Mouse (Mus musculus) kidney, postnatal 0 days (tissue): Measurements from ENCODE around the gene Tox2. TPM values are rescaled to one million over a fixed set of nuclear protein-coding genes. Genes with fewer than 3 reads are reported as not detected.

Source experiments
- ATAC-seq: fragments of 200-750 bp; cut with Nextera tagmentation; replicated peaks from 2 replicates; pipeline ENCODE4 v1.8.0; 2017; ENCODE audit warnings: low read depth, moderate number of reproducible peaks, moderate TSS enrichment, moderate library complexity; ENCODE audit not compliant: low FRiP score
- DNase-seq: peaks from one replicate; pipeline ENCODE4 v3.0.0-alpha.2; 2016; ENCODE audit warnings: low spot score
- H3K27ac ChIP-seq: fragments of 300-500 bp; sonication (generic); 2 replicates; pipeline ENCODE4 v1.5.1; 2014; ENCODE audit warnings: mild to moderate bottlenecking
- H3K27me3 ChIP-seq: fragments of 300-500 bp; sonication (generic); 2 replicates; pipeline ENCODE4 v1.6.1; 2014; ENCODE audit warnings: low read length, mixed read lengths; ENCODE audit not compliant: insufficient read depth
- H3K36me3 ChIP-seq: fragments of 300-500 bp; sonication (generic); 2 replicates; pipeline ENCODE4 v1.6.1; 2014; ENCODE audit warnings: low read length, mixed read lengths; ENCODE audit not compliant: insufficient read depth
- H3K4me1 ChIP-seq: fragments of 300-500 bp; sonication (generic); replicated peaks from 2 replicates; pipeline ENCODE4 v1.6.1; 2014; ENCODE audit warnings: antibody characterized with exemption, low read length, mixed read lengths; ENCODE audit not compliant: insufficient read depth
- H3K4me2 ChIP-seq: fragments of 300-500 bp; sonication (generic); 2 replicates; pipeline ENCODE4 v1.6.1; 2014; ENCODE audit warnings: mild to moderate bottlenecking, low read length, moderate library complexity, mixed read lengths
- H3K4me3 ChIP-seq: fragments of 300-500 bp; sonication (generic); replicated peaks from 2 replicates; pipeline ENCODE4 v1.5.1; 2014; ENCODE audit warnings: low read depth, low read length
- H3K9ac ChIP-seq: fragments of 300-500 bp; sonication (generic); 2 replicates; pipeline ENCODE4 v1.6.1; 2014; ENCODE audit warnings: low read depth, low read length
- H3K9me3 ChIP-seq: fragments of 300-500 bp; sonication (generic); replicated peaks from 2 replicates; pipeline ENCODE4 v1.6.1; 2016; ENCODE audit warnings: low read length, inconsistent platforms, mixed read lengths
- CTCF ChIP-seq: IDR thresholded peaks from 2 replicates; pipeline ENCODE4 v1.5.1; 2016; ENCODE audit warnings: antibody characterized with exemption, low read depth, mild to moderate bottlenecking, moderate library complexity
- WGBS: fragments of 180-500 bp; shearing (Covaris S2); extraction: QIAGEN DNeasy Blood & Tissue Kit; methylation state at CpG from one replicate; pipeline ENCODE4 v1.1.7; 2014; 5-methylcytosine and 5-hydroxymethylcytosine counted together
- polyA plus RNA-seq: library from polyadenylated mRNA; unstranded; fragments of >200 nt; fragmentation: Nextera tagmentation; extraction: Ambion mirVana; gene quantifications from 2 replicates; pipeline ENCODE4 v1.2.1, GENCODE M21; 2015

Tox2 gene
- polyA plus RNA-seq, 1 experiment from 2014 or later = 1.1 TPM

- no peak overlapping the region for H3K9ac ChIP-seq
- WGBS = 41% methylated on average over 9 of the region's 9 CpGs
- no peak for TF ChIP-seq CTCF
- no peak for ATAC-seq
- no peak overlapping the region for H3K4me2 ChIP-seq
- H3K27ac ChIP-seq = no peak overlapping the region
- H3K36me3 ChIP-seq = no peaks in the 10 kb centered on the region
- H3K4me1 ChIP-seq = no peaks in the 10 kb centered on the region
- H3K4me3 ChIP-seq = no peak overlapping the region
- no peak for DNase-seq
- H3K27me3 ChIP-seq = peaks cover 13% of the 10 kb centered on the region; the same call in 1 of the 2 replicates
- no peaks in the 10 kb centered on the region for H3K9me3 ChIP-seq
Observed at GRCm38 (mm10) chr2:163277979-163278378, 75.1 kb downstream of the Tox2 start.

- Histone ChIP-seq H3K9ac (no peak overlapping the region), H3K9me3 (no peaks in the 10 kb centered on the region), H3K27me3 (peaks cover 13% of the 10 kb centered on the region; the same call in 1 of the 2 replicates), H3K36me3 (no peaks in the 10 kb centered on the region), H3K4me1 (no peaks in the 10 kb centered on the region), H3K4me2 (no peak overlapping the region), H3K27ac (no peak overlapping the region), H3K4me3 (no peak overlapping the region)
- WGBS = 72% methylated on average over 15 of the region's 23 CpGs
- no peak for TF ChIP-seq CTCF
- ATAC-seq (no peak), DNase-seq (no peak)
Observed at GRCm38 (mm10) chr2:163280636-163281322, 77.9 kb downstream of the Tox2 start.

DNA sequence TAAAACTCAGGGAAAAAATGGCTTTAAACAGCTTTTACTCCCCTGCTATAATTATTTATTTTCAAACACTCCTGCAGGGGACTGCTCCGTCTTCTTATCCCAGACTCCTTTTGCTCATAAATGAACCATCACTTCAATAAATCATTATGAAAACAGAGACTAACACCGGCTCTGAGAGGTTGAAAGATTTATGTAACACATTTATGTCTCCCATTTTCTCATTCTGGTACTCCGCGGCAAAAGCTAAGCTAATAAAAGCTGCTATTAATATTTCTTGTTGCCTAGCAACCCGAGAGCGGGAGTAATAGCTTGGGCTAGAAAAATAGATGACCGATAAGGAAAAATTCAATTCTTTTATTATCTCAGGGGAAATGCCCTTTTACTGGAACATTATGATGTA is 81.9 kb downstream of the Tox2 start:
- H3K27me3 ChIP-seq = peaks cover 22% of the 10 kb centered on the region
- H3K4me3 ChIP-seq = no peak overlapping the region
- H3K27ac ChIP-seq = no peak overlapping the region
- H3K9me3 ChIP-seq = no peaks in the 10 kb centered on the region
- ATAC-seq = no peak
- WGBS = 21% methylated on average over 7 of the region's 7 CpGs
- no peak for TF ChIP-seq CTCF
- H3K4me1 ChIP-seq = peaks cover 8% of the 10 kb centered on the region; the same call in 1 of the 2 replicates
- no peaks in the 10 kb centered on the region for H3K36me3 ChIP-seq
- H3K9ac ChIP-seq = no peak overlapping the region
- peak; percentile 39 for DNase-seq
- H3K4me2 ChIP-seq = 0 out of 2 replicates have a peak overlapping the region, but pooled peaks have one; percentile 6

DNA sequence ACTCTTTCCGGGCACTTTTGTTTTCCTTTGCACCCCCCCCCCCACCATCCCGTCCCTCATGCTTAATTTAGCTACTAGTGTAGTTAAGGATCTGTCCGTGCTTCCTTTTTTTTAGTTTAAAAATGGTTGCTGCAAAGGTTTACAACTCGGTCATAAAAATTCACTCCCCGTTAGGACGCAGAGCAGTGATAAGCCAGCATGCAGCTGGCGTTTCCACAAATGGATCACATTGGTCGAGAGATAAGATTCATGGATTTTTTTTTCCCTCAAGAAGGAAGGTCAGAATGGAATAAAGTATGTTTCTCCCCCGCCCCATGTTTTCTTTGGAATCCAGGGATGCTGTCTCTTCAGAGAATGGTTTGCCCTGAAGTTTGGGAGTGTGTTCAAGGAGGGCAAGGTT is 82.4 kb downstream of the Tox2 start:
- DNase-seq (peak; percentile 16), ATAC-seq (no peak)
- H3K4me2 ChIP-seq = peak overlapping the region; percentile 6; the same call in 1 of the 2 replicates
- H3K4me3 ChIP-seq = no peak overlapping the region
- no peak overlapping the region for H3K9ac ChIP-seq
- no peak overlapping the region for H3K27ac ChIP-seq
- no peak for TF ChIP-seq CTCF
- H3K36me3 ChIP-seq = no peaks in the 10 kb centered on the region
- H3K9me3 ChIP-seq = no peaks in the 10 kb centered on the region
- peaks cover 8% of the 10 kb centered on the region; the same call in 1 of the 2 replicates for H3K4me1 ChIP-seq
- WGBS = 10% methylated on average over 9 of the region's 9 CpGs
- peaks cover 23% of the 10 kb centered on the region for H3K27me3 ChIP-seq

DNA sequence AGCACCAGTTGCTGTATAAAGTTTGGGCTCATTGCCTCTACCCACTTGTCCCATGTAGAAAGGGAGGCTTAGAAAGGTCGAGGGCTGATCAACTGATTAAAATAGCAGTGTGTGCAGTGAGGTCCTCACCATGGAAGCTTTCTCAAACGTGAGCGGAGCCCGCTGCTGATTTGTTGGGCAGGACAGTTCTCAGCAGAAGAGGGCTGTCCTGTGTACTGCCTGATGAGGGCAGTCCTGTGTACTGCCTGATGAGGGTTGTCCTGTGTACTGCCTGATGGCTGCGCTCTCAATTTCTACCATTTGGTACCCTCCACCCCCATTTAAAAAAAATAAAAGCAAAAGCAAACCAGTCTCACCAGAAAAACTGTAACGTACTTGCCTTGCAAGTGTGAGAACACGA is 82.8 kb downstream of the Tox2 start:
- DNase-seq (peak; percentile 24), ATAC-seq (no peak)
- Histone ChIP-seq H3K4me1 (peaks cover 8% of the 10 kb centered on the region; the same call in 1 of the 2 replicates), H3K9me3 (no peaks in the 10 kb centered on the region), H3K36me3 (no peaks in the 10 kb centered on the region), H3K4me2 (peak overlapping the region; percentile 6; the same call in 1 of the 2 replicates), H3K4me3 (no peak overlapping the region), H3K27me3 (peaks cover 26% of the 10 kb centered on the region), H3K9ac (no peak overlapping the region), H3K27ac (no peak overlapping the region)
- 39% methylated on average over 7 of the region's 7 CpGs for WGBS
- TF ChIP-seq CTCF = no peak

GRCm38 (mm10) chr2:163288881-163289379 is 86.0 kb downstream of the Tox2 start:
- H3K36me3 ChIP-seq = no peaks in the 10 kb centered on the region
- H3K4me1 ChIP-seq = peaks cover 8% of the 10 kb centered on the region; the same call in 1 of the 2 replicates
- H3K9ac ChIP-seq = no peak overlapping the region
- no peak for TF ChIP-seq CTCF
- H3K27ac ChIP-seq = no peak overlapping the region
- peak overlapping the region; percentile 39 for H3K4me2 ChIP-seq
- H3K9me3 ChIP-seq = no peaks in the 10 kb centered on the region
- H3K4me3 ChIP-seq = no peak overlapping the region
- under 1% methylated on average over 21 of the region's 21 CpGs for WGBS
- peak; percentile 68; the same call in 1 of the 2 replicates for ATAC-seq
- peaks cover 39% of the 10 kb centered on the region for H3K27me3 ChIP-seq
- peak; percentile 84 for DNase-seq
